Mouse (Mus musculus): ENCODE results near the gene Iqcn.

GRCm38 (mm10) chr8:70720739-70721138 lies 17.5 kb downstream of the Iqcn start:
- TF ChIP-seq CTCF (IDR thresholded peaks at IDR 0.05; ENCODE audit: borderline replicate concordance, insufficient read depth, low read length) (peak; percentile 93), POLR2A (IDR thresholded peaks at IDR 0.05; ENCODE audit: low read depth, low read length) (no peak)
